Mouse (Mus musculus): ENCODE results near the gene Mat1a. TPM values are rescaled to one million over a fixed set of nuclear protein-coding genes. Genes with fewer than 3 reads are reported as not detected.

Mat1a gene
- polyA plus RNA-seq, 1 experiment = not detected

- DNase-seq = no peak
- TF ChIP-seq CTCF (IDR thresholded peaks at IDR 0.05; ENCODE audit: borderline replicate concordance, insufficient read depth, low read depth, low read length) (no peak), POLR2A (IDR thresholded peaks at IDR 0.05; ENCODE audit: borderline replicate concordance, insufficient read depth, low read length) (no peak)
- no peaks in the 10 kb centered on the region for H3K27me3 ChIP-seq (ENCODE audit: control insufficient read depth, insufficient read depth, low read length)
- H3K27ac ChIP-seq (ENCODE audit: insufficient read depth, low read length) = no peak overlapping the region
- H3K4me1 ChIP-seq (ENCODE audit: control insufficient read depth, insufficient read depth, low read length) = no peaks in the 10 kb centered on the region
- 74% methylated on average over 6 of the region's 6 CpGs for WGBS
- H3K4me3 ChIP-seq (replicated peaks; ENCODE audit: insufficient read depth, low read depth, low read length) = no peak overlapping the region
Observed at GRCm38 (mm10) chr14:41146035-41146434, 41.2 kb downstream of the Mat1a start.

GRCm38 (mm10) chr14:41146922-41147321 is 42.1 kb downstream of the Mat1a start:
- Histone ChIP-seq H3K27ac (ENCODE audit: insufficient read depth, low read length) (no peak overlapping the region), H3K4me3 (replicated peaks; ENCODE audit: insufficient read depth, low read depth, low read length) (no peak overlapping the region), H3K4me1 (ENCODE audit: control insufficient read depth, insufficient read depth, low read length) (no peaks in the 10 kb centered on the region), H3K27me3 (ENCODE audit: control insufficient read depth, insufficient read depth, low read length) (no peaks in the 10 kb centered on the region)
- WGBS = 83% methylated on average over 3 of the region's 3 CpGs
- no peak for DNase-seq
- TF ChIP-seq POLR2A (IDR thresholded peaks at IDR 0.05; ENCODE audit: borderline replicate concordance, insufficient read depth, low read length) (no peak), CTCF (IDR thresholded peaks at IDR 0.05; ENCODE audit: borderline replicate concordance, insufficient read depth, low read depth, low read length) (no peak)

- DNase-seq = no peak
- H3K4me3 ChIP-seq (replicated peaks; ENCODE audit: insufficient read depth, low read depth, low read length) = no peak overlapping the region
- H3K27ac ChIP-seq (ENCODE audit: insufficient read depth, low read length) = no peak overlapping the region
- H3K27me3 ChIP-seq (ENCODE audit: control insufficient read depth, insufficient read depth, low read length) = no peaks in the 10 kb centered on the region
- TF ChIP-seq CTCF (IDR thresholded peaks at IDR 0.05; ENCODE audit: borderline replicate concordance, insufficient read depth, low read depth, low read length) = no peak
- no peak for TF ChIP-seq POLR2A (IDR thresholded peaks at IDR 0.05; ENCODE audit: borderline replicate concordance, insufficient read depth, low read length)
- no peaks in the 10 kb centered on the region for H3K4me1 ChIP-seq (ENCODE audit: control insufficient read depth, insufficient read depth, low read length)
- 49% methylated on average over 2 of the region's 2 CpGs for WGBS
Observed at GRCm38 (mm10) chr14:41147356-41147755, 42.5 kb downstream of the Mat1a start.

GRCm38 (mm10) chr14:41151220-41151898 is 46.5 kb downstream of the Mat1a start, which contains the start of gene Mbl1:
Mbl1 (plus strand) TSS chr14:41151458.
- Histone ChIP-seq H3K4me3 (replicated peaks; ENCODE audit: insufficient read depth, low read depth, low read length) (no peak within 1 kb of the TSS), H3K27ac (ENCODE audit: insufficient read depth, low read length) (no peak within 1 kb of the TSS), H3K27me3 (ENCODE audit: control insufficient read depth, insufficient read depth, low read length) (no peaks in the 10 kb centered on the region), H3K4me1 (ENCODE audit: control insufficient read depth, insufficient read depth, low read length) (no peaks in the 10 kb centered on the region)
- WGBS = 85% methylated on average over 7 of the region's 7 CpGs
- TF ChIP-seq CTCF (IDR thresholded peaks at IDR 0.05; ENCODE audit: borderline replicate concordance, insufficient read depth, low read depth, low read length) (no peak), POLR2A (IDR thresholded peaks at IDR 0.05; ENCODE audit: borderline replicate concordance, insufficient read depth, low read length) (no peak)
- no peak for DNase-seq

GRCm38 (mm10) chr14:41160076-41160475 is 55.2 kb downstream of the Mat1a start:
- TF ChIP-seq CTCF (IDR thresholded peaks at IDR 0.05; ENCODE audit: borderline replicate concordance, insufficient read depth, low read depth, low read length) (no peak), POLR2A (IDR thresholded peaks at IDR 0.05; ENCODE audit: borderline replicate concordance, insufficient read depth, low read length) (no peak)
- DNase-seq = no peak
- H3K4me3 ChIP-seq (replicated peaks; ENCODE audit: insufficient read depth, low read depth, low read length) = no peak overlapping the region
- no peaks in the 10 kb centered on the region for H3K4me1 ChIP-seq (ENCODE audit: control insufficient read depth, insufficient read depth, low read length)
- no peaks in the 10 kb centered on the region for H3K27me3 ChIP-seq (ENCODE audit: control insufficient read depth, insufficient read depth, low read length)
- WGBS = 89% methylated on average over 4 of the region's 4 CpGs
- no peak overlapping the region for H3K27ac ChIP-seq (ENCODE audit: insufficient read depth, low read length)

- Histone ChIP-seq H3K4me1 (ENCODE audit: control insufficient read depth, insufficient read depth, low read length) (no peaks in the 10 kb centered on the region), H3K27ac (ENCODE audit: insufficient read depth, low read length) (no peak overlapping the region), H3K4me3 (replicated peaks; ENCODE audit: insufficient read depth, low read depth, low read length) (no peak overlapping the region), H3K27me3 (ENCODE audit: control insufficient read depth, insufficient read depth, low read length) (no peaks in the 10 kb centered on the region)
- WGBS = 58% methylated on average over 1 of the region's 1 CpGs
- no peak for DNase-seq
- TF ChIP-seq CTCF (IDR thresholded peaks at IDR 0.05; ENCODE audit: borderline replicate concordance, insufficient read depth, low read depth, low read length) (no peak), POLR2A (IDR thresholded peaks at IDR 0.05; ENCODE audit: borderline replicate concordance, insufficient read depth, low read length) (no peak)
Observed at GRCm38 (mm10) chr14:41160743-41161142, 55.9 kb downstream of the Mat1a start.

- no peak overlapping the region for H3K27ac ChIP-seq (ENCODE audit: insufficient read depth, low read length)
- no peaks in the 10 kb centered on the region for H3K27me3 ChIP-seq (ENCODE audit: control insufficient read depth, insufficient read depth, low read length)
- WGBS = 21% methylated on average over 2 of the region's 2 CpGs
- H3K4me3 ChIP-seq (replicated peaks; ENCODE audit: insufficient read depth, low read depth, low read length) = no peak overlapping the region
- TF ChIP-seq CTCF (IDR thresholded peaks at IDR 0.05; ENCODE audit: borderline replicate concordance, insufficient read depth, low read depth, low read length) (peak; percentile 39; the same call in 1 of the 2 replicates), POLR2A (IDR thresholded peaks at IDR 0.05; ENCODE audit: borderline replicate concordance, insufficient read depth, low read length) (no peak)
- no peaks in the 10 kb centered on the region for H3K4me1 ChIP-seq (ENCODE audit: control insufficient read depth, insufficient read depth, low read length)
- peak; percentile 9 to 22 for DNase-seq
Observed at GRCm38 (mm10) chr14:41162663-41163062, 57.8 kb downstream of the Mat1a start.

GRCm38 (mm10) chr14:41167278-41167677 is 62.4 kb downstream of the Mat1a start:
- no peak for TF ChIP-seq POLR2A (IDR thresholded peaks at IDR 0.05; ENCODE audit: borderline replicate concordance, insufficient read depth, low read length)
- TF ChIP-seq CTCF (IDR thresholded peaks at IDR 0.05; ENCODE audit: borderline replicate concordance, insufficient read depth, low read depth, low read length) = no peak
- DNase-seq = no peak

More at GRCm38 (mm10) chr14:41167278-41167677, 62.4 kb downstream of the Mat1a start:
- WGBS = 63% methylated on average over 5 of the region's 5 CpGs
- Histone ChIP-seq H3K4me1 (ENCODE audit: control insufficient read depth, insufficient read depth, low read length) (no peaks in the 10 kb centered on the region), H3K27ac (ENCODE audit: insufficient read depth, low read length) (no peak overlapping the region), H3K4me3 (replicated peaks; ENCODE audit: insufficient read depth, low read depth, low read length) (no peak overlapping the region), H3K27me3 (ENCODE audit: control insufficient read depth, insufficient read depth, low read length) (no peaks in the 10 kb centered on the region)

All from cerebellum, adult 2 months (tissue).